Mouse (Mus musculus) effector memory CD4-positive, alpha-beta T cell, adult 5 months (primary cell): ENCODE measurements around the gene Cnrip1. TPM values are rescaled to one million over a fixed set of nuclear protein-coding genes. Genes with fewer than 3 reads are reported as not detected.

Source experiments
- polyA plus RNA-seq: library from polyadenylated mRNA; unstranded; fragments of 100-300 nt; shearing (Covaris generic); gene quantifications from one replicate; pipeline ENCODE4 v1.2.1, GENCODE M21; 2017

The Cnrip1 gene
- polyA plus RNA-seq, result 8.6 TPM

GRCm38 (mm10) chr11:17051545-17052475 lies at the start of gene Cnrip1, which contains the start of gene Plek:
Cnrip1 (plus strand) TSS chr11:17051586.
Plek (minus strand) TSS chr11:17052381.

Other genes with a start within 250 kb of the Cnrip1 start
- gene Fbxo48, start 100.2 kb upstream of the Cnrip1 start, polyA plus RNA-seq, result 0.52 TPM
- 33.0 TPM for gene Plek, start 795 bp downstream of the Cnrip1 start, polyA plus RNA-seq
- gene Ppp3r1, start 107.7 kb downstream of the Cnrip1 start, polyA plus RNA-seq, result 85.4 TPM
- 11.2 TPM for gene Wdr92, start 130.5 kb downstream of the Cnrip1 start, polyA plus RNA-seq
- gene Pno1, start 160.0 kb downstream of the Cnrip1 start, polyA plus RNA-seq, result 37.6 TPM
- gene C1d, start 206.0 kb downstream of the Cnrip1 start, polyA plus RNA-seq, result 30.0 TPM